Mouse (Mus musculus) brain, embryonic 14.5 days (tissue): ENCODE results near the gene Abca2. TPM values are rescaled to one million over a fixed set of nuclear protein-coding genes. Genes with fewer than 3 reads are reported as not detected.

Source experiments
- DNase-seq: peaks from one replicate; pipeline ENCODE4 v3.0.0-alpha.2; 2011; ENCODE audit warnings: low read depth
- CTCF ChIP-seq: fragments of 200-500 bp; IDR thresholded peaks from 2 replicates; pipeline ENCODE4 v1.5.1; 2012; ENCODE audit warnings: inconsistent platforms, mild to moderate bottlenecking, moderate library complexity, borderline replicate concordance; ENCODE audit not compliant: insufficient read depth, insufficient read length; ENCODE audit errors: extremely low read depth
- POLR2A ChIP-seq: fragments of 200-500 bp; IDR thresholded peaks from 2 replicates; pipeline ENCODE4 v1.6.1; 2012; ENCODE audit warnings: mild to moderate bottlenecking, inconsistent platforms, borderline replicate concordance; ENCODE audit not compliant: poor library complexity, insufficient read depth, insufficient read length, severe bottlenecking; ENCODE audit errors: extremely low read depth
- polyA plus RNA-seq: library from polyadenylated mRNA; depleted of rRNA; stranded (reverse); fragments of >200 nt; gene quantifications from 2 replicates; pipeline ENCODE4 v1.2.3, GENCODE M21; 2012

Abca2 gene
- polyA plus RNA-seq, 1 experiment = 60.6 TPM

GRCm38 (mm10) chr2:25429435-25430180 lies 1.1 kb downstream of the Abca2 start:
- TF ChIP-seq POLR2A = no peak
- peak; percentile 18 for DNase-seq

- TF ChIP-seq POLR2A (no peak), CTCF (no peak)
Measured at GRCm38 (mm10) chr2:25430395-25431233, 2.1 kb downstream of the Abca2 start.

GRCm38 (mm10) chr2:25431308-25431855 lies 2.9 kb downstream of the Abca2 start:
- no peak for DNase-seq
- TF ChIP-seq POLR2A (no peak), CTCF (no peak)

More at GRCm38 (mm10) chr2:25430395-25431233, 2.1 kb downstream of the Abca2 start:
- peak; percentile 29 for DNase-seq

GRCm38 (mm10) chr2:25432326-25433098 lies 4.0 kb downstream of the Abca2 start:
- TF ChIP-seq POLR2A (no peak), CTCF (no peak)

GRCm38 (mm10) chr2:25433101-25433500 lies 4.6 kb downstream of the Abca2 start:
- TF ChIP-seq POLR2A (no peak), CTCF (no peak)
- no peak for DNase-seq

More at GRCm38 (mm10) chr2:25432326-25433098, 4.0 kb downstream of the Abca2 start:
- no peak for DNase-seq

GRCm38 (mm10) chr2:25434292-25434691 lies 5.8 kb downstream of the Abca2 start:
- DNase-seq = no peak
- TF ChIP-seq POLR2A = no peak
- TF ChIP-seq CTCF = no peak

- TF ChIP-seq CTCF (no peak), POLR2A (no peak)
- no peak for DNase-seq
Measured at GRCm38 (mm10) chr2:25436286-25436820, 7.8 kb downstream of the Abca2 start.

GRCm38 (mm10) chr2:25441067-25441466 lies 12.6 kb downstream of the Abca2 start:
- no peak for DNase-seq
- TF ChIP-seq POLR2A (no peak), CTCF (no peak)

- no peak for TF ChIP-seq CTCF
- TF ChIP-seq POLR2A = no peak
- DNase-seq = no peak
Measured at GRCm38 (mm10) chr2:25442682-25443081, 14.2 kb downstream of the Abca2 start.

GRCm38 (mm10) chr2:25450853-25451647 lies 22.5 kb downstream of the Abca2 start:
- DNase-seq = no peak
- TF ChIP-seq POLR2A = no peak
- TF ChIP-seq CTCF = no peak
